Mouse (Mus musculus): ENCODE measurements around the gene Gja5.
"Not testable (repeated sequence)": the region's sequence is repeated elsewhere in the genome, so short reads cannot be mapped to it uniquely, and the experiment has no call there.

Gene Gja5

DNA sequence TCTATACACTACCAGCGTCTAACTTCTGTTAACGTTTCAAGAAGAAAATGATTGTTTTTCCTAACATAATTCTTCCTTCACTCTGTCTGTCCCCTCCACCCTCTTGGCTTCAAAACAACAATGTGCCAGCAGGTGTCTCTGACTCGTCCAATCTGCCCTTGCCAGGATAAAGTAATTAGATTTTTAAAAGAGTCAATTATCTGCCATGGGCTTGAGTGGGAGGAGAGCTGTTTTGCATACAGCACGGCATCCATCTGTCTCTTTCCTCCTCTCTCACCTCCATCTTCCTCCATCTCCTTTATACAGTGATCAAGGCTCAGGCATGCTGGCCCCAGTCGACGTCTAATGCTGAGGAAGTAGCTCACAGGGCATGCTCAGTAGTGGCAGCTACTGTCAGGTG lies 132.6 kb downstream of the Gja5 start:
- DNase-seq (ENCODE audit: low read depth), result no peak

GRCm38 (mm10) chr3:97039721-97040120 lies 135.2 kb downstream of the Gja5 start:
- DNase-seq (ENCODE audit: low read depth), result no peak

- DNase-seq (ENCODE audit: low read depth), result peak; percentile 50
Measured at GRCm38 (mm10) chr3:97044188-97044587, 139.7 kb downstream of the Gja5 start.

GRCm38 (mm10) chr3:97047757-97048156 lies 143.3 kb downstream of the Gja5 start:
- no peak for DNase-seq (ENCODE audit: low read depth)

DNA sequence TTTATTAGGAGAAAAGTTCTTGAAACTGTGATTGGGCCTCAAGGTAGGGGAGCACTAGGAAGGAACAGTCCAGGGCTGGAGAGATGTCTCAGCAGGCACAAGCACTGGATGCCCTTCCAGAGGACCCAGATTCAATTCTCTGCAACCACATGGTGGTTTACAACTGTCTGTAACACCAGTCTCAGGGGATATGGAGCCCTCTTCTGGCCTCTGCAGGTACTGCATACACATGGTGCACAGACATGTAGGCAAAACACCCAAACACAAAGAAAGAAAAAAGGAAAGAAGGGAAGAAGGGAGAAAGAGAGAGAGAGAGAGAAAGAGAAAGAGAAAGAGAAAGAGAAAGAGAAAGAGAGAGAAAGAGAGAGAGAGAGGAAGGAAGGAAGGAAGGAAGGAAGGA lies 143.9 kb downstream of the Gja5 start:
- peak; percentile 22 for DNase-seq (ENCODE audit: low read depth)

GRCm38 (mm10) chr3:97051264-97051744 lies 146.8 kb downstream of the Gja5 start:
- DNase-seq (ENCODE audit: low read depth), result no peak

- no peak for DNase-seq (ENCODE audit: low read depth)
Measured at GRCm38 (mm10) chr3:97052069-97052799, 147.7 kb downstream of the Gja5 start.

GRCm38 (mm10) chr3:97058704-97059103 lies 154.2 kb downstream of the Gja5 start:
- no peak for DNase-seq (ENCODE audit: low read depth)

- DNase-seq (ENCODE audit: low read depth), result no peak
Measured at GRCm38 (mm10) chr3:97060119-97060518, 155.6 kb downstream of the Gja5 start.

DNA sequence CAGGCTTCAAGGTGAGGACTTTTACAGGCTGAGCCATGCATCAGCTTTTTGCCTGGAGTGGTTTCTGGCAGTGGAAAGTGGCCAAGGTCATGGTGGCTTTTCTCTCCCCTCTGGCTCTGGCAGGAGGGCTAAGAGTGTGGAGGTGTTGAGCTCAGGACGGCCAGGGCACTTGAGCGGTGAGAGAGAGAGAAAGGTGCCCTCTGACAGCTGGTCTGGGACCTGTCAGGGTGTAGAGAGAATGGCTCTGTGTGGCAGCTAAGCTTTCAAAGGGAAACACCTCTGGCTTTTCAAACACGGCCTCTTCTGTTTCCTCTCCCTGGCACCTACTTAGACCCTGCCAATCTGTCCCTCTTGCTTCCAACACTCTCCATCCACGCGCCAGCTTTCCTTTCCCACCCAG lies 158.3 kb downstream of the Gja5 start:
- DNase-seq (ENCODE audit: low read depth), result no peak

DNA sequence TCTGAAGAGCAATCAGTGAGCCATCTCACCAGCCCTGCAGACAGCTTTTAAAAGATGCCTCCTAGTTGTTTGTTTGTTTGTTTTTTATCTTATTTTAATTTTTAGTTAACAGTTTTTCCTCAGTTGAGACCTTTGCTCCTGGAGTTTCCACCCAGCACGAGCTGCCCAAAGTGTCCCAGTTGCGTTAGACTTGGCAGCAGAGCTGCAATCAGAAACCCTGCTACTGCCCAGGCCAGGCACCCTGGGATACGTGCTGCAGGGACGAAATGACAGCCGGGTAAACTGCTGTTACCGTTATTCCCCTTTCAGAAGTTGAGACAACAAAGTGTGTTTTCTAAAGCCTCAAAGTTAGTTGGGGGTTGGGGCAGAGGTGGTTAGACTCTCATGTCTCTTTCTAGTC lies 159.6 kb downstream of the Gja5 start:
- DNase-seq (ENCODE audit: low read depth), result no peak

- DNase-seq (ENCODE audit: low read depth), result not testable (repeated sequence)
Measured at GRCm38 (mm10) chr3:97069589-97069988, 165.1 kb downstream of the Gja5 start.

DNA sequence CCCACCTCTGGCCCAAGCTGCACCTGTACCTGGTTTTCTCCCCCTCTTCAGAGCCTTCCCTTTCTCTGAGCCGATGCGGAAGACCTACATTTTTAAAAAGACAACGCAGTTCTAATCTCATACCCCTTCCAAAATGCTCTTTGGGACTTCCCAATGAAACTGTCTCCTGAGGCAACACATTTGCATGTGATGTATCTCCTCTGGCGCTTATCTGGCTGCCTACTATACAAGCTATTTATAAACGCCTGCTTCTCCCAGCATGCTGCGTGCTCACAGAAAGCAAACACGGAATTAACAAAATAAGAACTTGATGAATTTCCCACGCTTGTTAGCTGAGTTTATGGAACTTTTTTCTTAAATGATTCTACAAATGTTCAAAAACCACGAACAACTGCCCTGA lies 167.4 kb downstream of the Gja5 start:
- not testable (repeated sequence) for DNase-seq (ENCODE audit: low read depth)

GRCm38 (mm10) chr3:97072361-97072760 lies 167.9 kb downstream of the Gja5 start:
- DNase-seq (ENCODE audit: low read depth), result not testable (repeated sequence)

- DNase-seq (ENCODE audit: low read depth), result not testable (repeated sequence)
Measured at GRCm38 (mm10) chr3:97075744-97076350, 171.4 kb downstream of the Gja5 start.

DNA sequence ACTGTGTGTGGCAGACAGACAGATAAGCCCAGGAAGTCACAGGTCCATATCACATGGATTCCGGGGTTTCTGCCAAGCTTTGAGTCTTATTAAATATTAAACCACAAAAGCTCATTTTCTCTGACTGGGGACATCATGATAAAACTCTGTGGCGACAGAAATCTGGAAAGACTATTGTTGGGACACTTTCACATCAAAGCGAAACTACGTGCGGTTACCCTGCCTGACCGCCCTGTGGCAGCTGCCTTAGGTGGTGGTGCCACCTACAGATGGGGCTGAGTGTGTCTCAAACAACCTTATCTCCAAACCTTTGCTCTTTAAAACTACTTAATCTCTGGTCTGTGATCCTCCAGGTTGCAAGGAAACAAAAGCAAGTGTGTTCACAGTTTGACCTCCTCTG lies 171.9 kb downstream of the Gja5 start:
- peak; percentile 72 for DNase-seq (ENCODE audit: low read depth)

DNA sequence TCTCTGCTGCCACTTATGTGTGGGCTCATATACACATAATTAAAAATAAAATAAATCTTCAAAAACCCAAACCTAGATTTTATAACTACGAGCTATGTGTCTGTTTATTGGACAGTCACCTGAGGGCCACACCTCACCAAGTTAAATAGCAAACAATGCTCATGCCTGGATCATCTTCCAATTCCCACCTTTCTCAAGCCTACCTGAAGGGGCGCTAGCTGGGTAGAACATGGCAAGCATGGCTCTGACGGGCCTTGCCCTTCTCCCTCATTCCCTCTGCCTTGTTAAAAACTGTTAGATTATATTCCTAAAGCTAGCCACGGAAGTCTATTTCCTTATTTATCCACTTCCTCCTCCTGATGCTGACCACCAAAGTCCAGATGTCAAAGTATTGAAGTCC lies 173.9 kb downstream of the Gja5 start:
- no peak for DNase-seq (ENCODE audit: low read depth)

DNA sequence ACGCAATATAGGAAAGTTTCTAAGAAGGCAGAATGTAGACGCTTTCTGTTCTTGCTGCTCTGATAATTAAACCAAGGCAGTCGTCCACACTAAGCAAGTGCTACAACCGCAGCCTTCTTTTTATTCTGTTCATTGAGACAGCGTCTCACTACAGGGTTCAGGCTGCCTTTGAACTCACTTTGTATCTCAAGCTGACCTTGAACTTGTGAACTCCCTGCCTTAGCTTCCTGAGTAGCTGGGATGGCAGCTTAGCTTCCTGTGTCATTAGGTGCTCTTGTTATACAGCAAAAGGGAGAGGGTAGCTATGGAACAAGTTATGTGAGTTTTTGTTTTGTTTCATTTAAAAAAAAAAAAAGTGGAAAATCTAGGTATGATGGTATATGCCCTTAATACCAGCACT lies 177.7 kb downstream of the Gja5 start:
- DNase-seq (ENCODE audit: low read depth), result no peak

DNA sequence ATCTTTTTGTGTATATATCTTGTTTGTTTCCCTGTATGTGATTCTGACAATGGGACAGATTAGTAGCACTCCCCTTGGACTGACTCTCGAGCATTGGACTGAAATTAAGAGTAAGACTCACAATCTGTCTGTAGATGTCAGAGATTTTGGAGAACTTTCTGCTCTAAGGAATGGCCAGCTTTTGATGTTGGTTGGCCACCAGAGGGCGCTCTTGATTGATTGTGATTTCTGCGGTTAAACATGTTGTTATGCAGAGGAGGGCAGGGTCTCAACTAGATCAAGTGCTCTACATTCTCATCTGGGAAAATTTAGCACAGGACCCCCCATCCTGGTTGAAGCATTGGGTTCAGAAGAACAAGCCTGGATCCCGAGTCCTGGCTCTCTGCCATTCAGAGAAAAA lies 182.8 kb downstream of the Gja5 start:
- DNase-seq (ENCODE audit: low read depth), result peak; percentile 47

GRCm38 (mm10) chr3:97088291-97088690 lies 183.8 kb downstream of the Gja5 start:
- DNase-seq (ENCODE audit: low read depth), result not testable (repeated sequence)

DNA sequence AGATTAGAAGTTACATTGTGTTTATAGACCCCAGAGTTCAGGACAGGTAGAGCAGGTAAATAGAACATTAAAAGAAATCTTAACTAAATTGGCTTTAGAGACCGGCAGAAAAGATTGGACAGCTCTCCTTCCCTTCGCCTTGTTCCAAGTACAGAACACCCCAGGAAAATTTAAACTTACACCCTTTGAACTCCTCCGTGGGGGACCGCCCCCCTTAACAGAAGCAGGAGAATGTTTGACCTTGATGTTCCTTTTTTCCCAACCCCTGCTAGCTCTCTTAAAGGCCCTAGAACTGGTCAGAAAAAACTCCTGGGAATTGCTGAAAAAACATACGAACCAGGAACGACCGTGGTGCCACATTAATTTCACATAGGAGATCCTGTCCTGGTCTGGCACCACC lies 187.5 kb downstream of the Gja5 start:
- DNase-seq (ENCODE audit: low read depth), result not testable (repeated sequence)

GRCm38 (mm10) chr3:97096664-97097063 lies 192.2 kb downstream of the Gja5 start:
- not testable (repeated sequence) for DNase-seq (ENCODE audit: low read depth)

- DNase-seq (ENCODE audit: low read depth), result no peak
Measured at GRCm38 (mm10) chr3:97100784-97101641, 196.5 kb downstream of the Gja5 start.
